Mouse (Mus musculus): ENCODE results near the gene Gpr55.

Gpr55 gene

GRCm38 (mm10) chr1:85915890-85916289 is 44.9 kb downstream of the Gpr55 start:
- no peak for DNase-seq (ENCODE audit: low read depth, low spot score)

GRCm38 (mm10) chr1:85913078-85913755 is 47.6 kb downstream of the Gpr55 start:
- no peak for DNase-seq (ENCODE audit: low read depth, low spot score)

- DNase-seq (ENCODE audit: low read depth, low spot score): no peak
These were observed 51.8 kb downstream of the Gpr55 start for GRCm38 (mm10) chr1:85908754-85909590.

- no peak for DNase-seq (ENCODE audit: low read depth, low spot score)
These were observed 53.9 kb downstream of the Gpr55 start for GRCm38 (mm10) chr1:85906892-85907291.

GRCm38 (mm10) chr1:85902108-85902561 is 58.7 kb downstream of the Gpr55 start:
- no peak for DNase-seq (ENCODE audit: low read depth, low spot score)

- DNase-seq (ENCODE audit: low read depth, low spot score): no peak
These were observed 59.2 kb downstream of the Gpr55 start for GRCm38 (mm10) chr1:85901516-85902107.

GRCm38 (mm10) chr1:85900521-85901333 is 60.1 kb downstream of the Gpr55 start:
- no peak for DNase-seq (ENCODE audit: low read depth, low spot score)

- no peak for DNase-seq (ENCODE audit: low read depth, low spot score)
These were observed 61.4 kb downstream of the Gpr55 start for GRCm38 (mm10) chr1:85899388-85899761.

- DNase-seq (ENCODE audit: low read depth, low spot score): no peak
These were observed 61.9 kb downstream of the Gpr55 start for GRCm38 (mm10) chr1:85898761-85899387.

- no peak for DNase-seq (ENCODE audit: low read depth, low spot score)
These were observed 62.7 kb downstream of the Gpr55 start for GRCm38 (mm10) chr1:85897901-85898760.

- peak; percentile 81 for DNase-seq (ENCODE audit: low read depth, low spot score)
These were observed 63.8 kb downstream of the Gpr55 start for GRCm38 (mm10) chr1:85896781-85897700.

- no peak for DNase-seq (ENCODE audit: low read depth, low spot score)
These were observed 64.7 kb downstream of the Gpr55 start for GRCm38 (mm10) chr1:85896110-85896509.

- peak; percentile 86 for DNase-seq (ENCODE audit: low read depth, low spot score)
These were observed 65.4 kb downstream of the Gpr55 start for GRCm38 (mm10) chr1:85895391-85895837.

GRCm38 (mm10) chr1:85894748-85895360 is 66.0 kb downstream of the Gpr55 start:
- peak; percentile 54 for DNase-seq (ENCODE audit: low read depth, low spot score)

GRCm38 (mm10) chr1:85894231-85894747 is 66.5 kb downstream of the Gpr55 start, which contains the start of gene Itm2c:
TSS of gene Itm2c (plus strand) at chr1:85894281.
- DNase-seq (ENCODE audit: low read depth, low spot score): peak; percentile 90

Data from CD4-positive, CD25-positive, alpha-beta regulatory T cell, adult 2 months (primary cell).